Mouse (Mus musculus): ENCODE measurements around the gene Scgn.

DNA sequence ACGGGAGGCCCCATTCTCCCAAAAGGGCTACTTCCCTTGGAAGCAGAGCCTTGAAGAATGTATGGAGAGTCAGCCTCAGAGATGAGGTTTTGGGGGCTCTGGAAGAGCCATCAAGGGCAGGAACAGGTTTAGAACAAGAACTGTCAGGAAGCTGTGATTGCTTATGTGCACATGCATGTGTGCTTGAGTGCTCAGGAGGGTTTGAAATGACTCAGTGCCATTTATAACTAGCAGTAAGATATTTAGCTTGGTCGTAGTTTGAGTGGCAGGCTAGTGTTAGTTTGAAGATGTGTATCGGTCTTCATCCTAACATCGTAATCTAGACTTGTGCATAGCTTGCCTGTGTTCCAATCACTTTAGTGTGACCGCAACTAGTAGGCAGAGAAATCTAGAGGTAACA lies 84.1 kb downstream of the Scgn start:
- TF ChIP-seq CTCF (IDR thresholded peaks at IDR 0.05; ENCODE audit: extremely low read depth, insufficient read length, insufficient replicate concordance, low read depth, low read length) (no peak), POLR2A (IDR thresholded peaks at IDR 0.05; ENCODE audit: low read depth, low read length) (no peak)

All from small intestine, adult 2 months (tissue).